Mouse (Mus musculus): ENCODE measurements around the gene Dscaml1. TPM values are rescaled to one million over a fixed set of nuclear protein-coding genes. Genes with fewer than 3 reads are reported as not detected.

Dscaml1 gene
- polyA plus RNA-seq, 1 experiment from 2014 or later, result 8.4 TPM

- H3K4me1 ChIP-seq (replicated peaks), result peaks cover 3% of the 10 kb centered on the region; the same call in 1 of the 2 replicates
- no peak overlapping the region for H3K4me3 ChIP-seq (replicated peaks)
- H3K9ac ChIP-seq (replicated peaks), result no peak overlapping the region
- no peaks in the 10 kb centered on the region for H3K9me3 ChIP-seq
- peaks cover 26% of the 10 kb centered on the region for H3K36me3 ChIP-seq
- H3K27ac ChIP-seq, result 0 out of 2 replicates have a peak overlapping the region, but pooled peaks have one; percentile 0
- H3K27me3 ChIP-seq, result no peaks in the 10 kb centered on the region
- H3K4me2 ChIP-seq (replicated peaks), result no peak overlapping the region
- no peak for ATAC-seq
- WGBS, result 85% methylated on average over 12 of the region's 12 CpGs
Observed at GRCm38 (mm10) chr9:45783249-45784069, 357.0 kb downstream of the Dscaml1 start.

GRCm38 (mm10) chr9:45787071-45787470 lies 360.6 kb downstream of the Dscaml1 start:
- Histone ChIP-seq H3K9ac (replicated peaks) (no peak overlapping the region), H3K4me2 (replicated peaks) (no peak overlapping the region), H3K27me3 (no peaks in the 10 kb centered on the region), H3K9me3 (no peaks in the 10 kb centered on the region), H3K4me3 (replicated peaks) (no peak overlapping the region), H3K4me1 (replicated peaks) (peaks cover 18% of the 10 kb centered on the region), H3K36me3 (peaks cover 27% of the 10 kb centered on the region), H3K27ac (no peak overlapping the region)
- ATAC-seq, result no peak
- WGBS, result 94% methylated on average over 8 of the region's 8 CpGs

DNA sequence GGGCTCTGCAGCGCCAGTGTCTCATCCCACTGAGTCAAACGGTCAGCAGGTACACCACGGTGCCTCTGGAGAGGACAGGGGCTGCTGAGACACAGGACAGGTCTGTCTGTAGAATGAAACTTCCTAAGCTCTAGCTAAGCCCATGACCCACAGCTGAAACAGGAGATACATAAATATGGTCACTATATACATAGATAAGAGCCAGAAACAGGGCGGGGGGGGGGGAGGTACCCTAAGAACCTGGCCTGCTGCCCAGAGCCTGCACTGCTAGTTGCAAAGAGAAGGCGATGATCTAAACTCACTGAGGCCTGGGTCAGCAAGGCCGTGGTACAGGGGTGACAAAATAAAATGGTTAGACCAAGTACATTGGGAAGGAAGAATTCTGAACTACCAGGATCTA lies 361.1 kb downstream of the Dscaml1 start:
- no peaks in the 10 kb centered on the region for H3K9me3 ChIP-seq
- WGBS, result 92% methylated on average over 6 of the region's 6 CpGs
- H3K9ac ChIP-seq (replicated peaks), result no peak overlapping the region
- peaks cover 28% of the 10 kb centered on the region for H3K36me3 ChIP-seq
- H3K27ac ChIP-seq, result no peak overlapping the region
- ATAC-seq, result no peak
- H3K4me1 ChIP-seq (replicated peaks), result peaks cover 23% of the 10 kb centered on the region
- no peak overlapping the region for H3K4me3 ChIP-seq (replicated peaks)
- H3K4me2 ChIP-seq (replicated peaks), result no peak overlapping the region
- no peaks in the 10 kb centered on the region for H3K27me3 ChIP-seq

GRCm38 (mm10) chr9:45788405-45788804 lies 362.0 kb downstream of the Dscaml1 start:
- Histone ChIP-seq H3K4me3 (replicated peaks) (no peak overlapping the region), H3K4me2 (replicated peaks) (no peak overlapping the region), H3K9me3 (no peaks in the 10 kb centered on the region), H3K4me1 (replicated peaks) (peaks cover 23% of the 10 kb centered on the region), H3K27ac (no peak overlapping the region), H3K36me3 (peaks cover 32% of the 10 kb centered on the region), H3K9ac (replicated peaks) (no peak overlapping the region), H3K27me3 (no peaks in the 10 kb centered on the region)
- no peak for ATAC-seq
- 57% methylated on average over 4 of the region's 5 CpGs for WGBS

GRCm38 (mm10) chr9:45791456-45792142 lies 365.2 kb downstream of the Dscaml1 start:
- Histone ChIP-seq H3K4me3 (replicated peaks) (no peak overlapping the region), H3K36me3 (peaks cover 25% of the 10 kb centered on the region), H3K9me3 (no peaks in the 10 kb centered on the region), H3K4me2 (replicated peaks) (no peak overlapping the region), H3K27ac (peak overlapping the region; percentile 51; the same call in 1 of the 2 replicates), H3K9ac (replicated peaks) (no peak overlapping the region), H3K4me1 (replicated peaks) (peaks cover 23% of the 10 kb centered on the region), H3K27me3 (no peaks in the 10 kb centered on the region)
- 81% methylated on average over 8 of the region's 8 CpGs for WGBS
- no peak for ATAC-seq

GRCm38 (mm10) chr9:45792235-45792634 lies 365.8 kb downstream of the Dscaml1 start:
- H3K36me3 ChIP-seq, result peaks cover 25% of the 10 kb centered on the region
- H3K27me3 ChIP-seq, result no peaks in the 10 kb centered on the region
- WGBS, result 50% methylated on average over 1 of the region's 1 CpGs
- H3K27ac ChIP-seq, result peak overlapping the region; percentile 51; the same call in 1 of the 2 replicates
- H3K4me3 ChIP-seq (replicated peaks), result no peak overlapping the region
- peaks cover 23% of the 10 kb centered on the region for H3K4me1 ChIP-seq (replicated peaks)
- H3K9ac ChIP-seq (replicated peaks), result no peak overlapping the region; the same call in 1 of the 2 replicates
- H3K4me2 ChIP-seq (replicated peaks), result no peak overlapping the region
- H3K9me3 ChIP-seq, result no peaks in the 10 kb centered on the region
- ATAC-seq, result no peak

- H3K36me3 ChIP-seq, result peaks cover 25% of the 10 kb centered on the region
- 0 out of 2 replicates have a peak overlapping the region, but pooled peaks have one; percentile 24 for H3K9ac ChIP-seq (replicated peaks)
- H3K9me3 ChIP-seq, result no peaks in the 10 kb centered on the region
- H3K4me2 ChIP-seq (replicated peaks), result no peak overlapping the region
- ATAC-seq, result no peak
- no peak overlapping the region for H3K4me3 ChIP-seq (replicated peaks)
- H3K27ac ChIP-seq, result no peak overlapping the region
- no peaks in the 10 kb centered on the region for H3K27me3 ChIP-seq
- 86% methylated on average over 6 of the region's 6 CpGs for WGBS
- peaks cover 33% of the 10 kb centered on the region for H3K4me1 ChIP-seq (replicated peaks)
Observed at GRCm38 (mm10) chr9:45793697-45794096, 367.3 kb downstream of the Dscaml1 start.

DNA sequence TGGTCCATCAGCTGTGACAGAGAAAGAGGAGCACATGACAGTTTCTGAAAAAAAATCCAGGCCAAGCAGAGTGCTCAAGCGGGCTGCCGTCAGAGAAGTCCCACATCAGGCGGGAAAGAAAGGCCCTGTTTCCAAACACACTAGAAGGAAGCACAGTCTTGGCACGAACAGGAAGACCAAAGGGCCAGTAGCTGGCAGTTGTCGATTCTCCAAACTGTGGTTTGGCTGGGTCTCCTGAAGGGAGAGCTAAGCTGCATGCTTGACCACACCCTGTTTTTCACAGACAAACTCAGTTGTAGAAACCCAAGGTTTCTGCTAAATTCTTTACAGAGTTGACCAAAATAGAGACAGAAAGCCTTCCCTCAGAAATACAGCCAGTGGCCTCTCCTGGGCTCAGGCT lies 369.3 kb downstream of the Dscaml1 start:
- WGBS, result 90% methylated on average over 5 of the region's 5 CpGs
- peaks cover 32% of the 10 kb centered on the region for H3K4me1 ChIP-seq (replicated peaks)
- ATAC-seq, result no peak
- no peaks in the 10 kb centered on the region for H3K9me3 ChIP-seq
- no peak overlapping the region for H3K4me2 ChIP-seq (replicated peaks)
- no peak overlapping the region for H3K27ac ChIP-seq
- no peaks in the 10 kb centered on the region for H3K27me3 ChIP-seq
- no peak overlapping the region for H3K9ac ChIP-seq (replicated peaks)
- H3K36me3 ChIP-seq, result peaks cover 23% of the 10 kb centered on the region
- H3K4me3 ChIP-seq (replicated peaks), result no peak overlapping the region

DNA sequence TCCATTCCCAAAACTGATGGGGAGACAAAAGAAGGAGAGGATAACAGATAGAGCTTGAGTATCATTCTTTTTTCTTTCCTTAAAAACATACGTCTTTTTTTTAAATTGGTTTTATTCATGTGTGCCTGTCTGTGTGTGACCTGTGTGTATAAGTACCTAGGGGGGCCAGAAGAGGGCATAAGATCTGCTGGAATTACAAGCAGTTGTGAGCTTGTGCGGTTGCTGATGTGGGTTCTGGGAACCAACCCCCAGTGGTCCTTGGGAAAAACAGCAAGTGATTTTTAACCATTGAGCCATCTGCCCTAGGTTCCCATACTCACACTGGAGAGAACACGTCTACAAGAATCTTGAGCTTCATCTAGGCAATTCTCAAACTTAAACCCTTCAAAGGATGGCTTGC lies 370.8 kb downstream of the Dscaml1 start:
- 71% methylated on average over 3 of the region's 3 CpGs for WGBS
- Histone ChIP-seq H3K4me1 (replicated peaks) (peaks cover 19% of the 10 kb centered on the region), H3K4me2 (replicated peaks) (no peak overlapping the region), H3K36me3 (peaks cover 30% of the 10 kb centered on the region), H3K27me3 (no peaks in the 10 kb centered on the region), H3K9me3 (no peaks in the 10 kb centered on the region), H3K9ac (replicated peaks) (no peak overlapping the region), H3K27ac (no peak overlapping the region), H3K4me3 (replicated peaks) (no peak overlapping the region)
- no peak for ATAC-seq

DNA sequence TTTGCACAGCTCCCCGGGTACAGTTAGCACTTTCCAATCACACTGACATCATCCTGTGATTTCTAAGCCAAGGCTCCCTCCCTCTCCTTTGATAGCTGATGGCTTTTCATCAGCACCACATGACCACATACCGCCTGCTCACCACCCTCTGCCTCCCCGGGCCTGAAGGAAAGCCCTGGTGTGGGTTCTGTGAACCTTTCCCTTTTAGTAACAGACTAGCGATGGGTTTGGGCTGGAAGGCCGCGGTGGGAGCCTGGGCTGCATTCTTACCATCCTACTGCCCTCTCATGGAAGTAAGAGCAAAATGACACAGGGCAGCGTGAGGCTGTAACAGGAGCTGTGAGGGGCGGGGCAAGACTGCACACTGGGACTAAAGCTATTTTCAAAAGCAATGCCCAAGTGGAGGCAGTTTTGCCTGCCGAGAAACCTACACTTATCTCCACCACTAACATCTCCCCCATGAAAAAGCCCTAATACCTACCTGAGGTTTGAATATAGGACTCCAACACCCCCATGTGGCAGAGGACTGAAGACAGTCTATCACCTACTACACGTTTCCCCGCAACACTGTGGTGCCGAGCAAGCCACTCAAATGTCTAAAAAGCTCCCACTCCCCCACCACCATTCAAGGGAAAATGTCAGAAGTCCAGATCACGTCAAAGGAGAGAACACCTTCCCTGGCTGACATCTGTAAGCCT lies 372.2 kb downstream of the Dscaml1 start:
- Histone ChIP-seq H3K4me3 (replicated peaks) (no peak overlapping the region), H3K9me3 (no peaks in the 10 kb centered on the region), H3K4me1 (replicated peaks) (peaks cover 13% of the 10 kb centered on the region), H3K27ac (peak overlapping the region; percentile 63; the same call in 1 of the 2 replicates), H3K36me3 (peaks cover 29% of the 10 kb centered on the region), H3K9ac (replicated peaks) (0 out of 2 replicates have a peak overlapping the region, but pooled peaks have one; percentile 5), H3K27me3 (no peaks in the 10 kb centered on the region), H3K4me2 (replicated peaks) (no peak overlapping the region)
- ATAC-seq, result peak; percentile 79
- 11% methylated on average over 13 of the region's 13 CpGs for WGBS

- ATAC-seq, result no peak
- WGBS, result 86% methylated on average over 8 of the region's 8 CpGs
- Histone ChIP-seq H3K4me3 (replicated peaks) (no peak overlapping the region), H3K4me1 (replicated peaks) (peaks cover 13% of the 10 kb centered on the region), H3K27ac (no peak overlapping the region), H3K9me3 (no peaks in the 10 kb centered on the region), H3K27me3 (no peaks in the 10 kb centered on the region), H3K4me2 (replicated peaks) (no peak overlapping the region), H3K9ac (replicated peaks) (no peak overlapping the region), H3K36me3 (peaks cover 32% of the 10 kb centered on the region)
Observed at GRCm38 (mm10) chr9:45799402-45799801, 373.0 kb downstream of the Dscaml1 start.

Data from midbrain, embryonic 13.5 days (tissue).